Mouse (Mus musculus): ENCODE data around the gene Arhgap8. TPM values are rescaled to one million over a fixed set of nuclear protein-coding genes. Genes with fewer than 3 reads are reported as not detected.
"Not testable (repeated sequence)": the region's sequence is repeated elsewhere in the genome, so short reads cannot be mapped to it uniquely, and the experiment has no call there.

The Arhgap8 gene
- polyA plus RNA-seq, 1 experiment from 2014 or later = 4.3 TPM

DNA sequence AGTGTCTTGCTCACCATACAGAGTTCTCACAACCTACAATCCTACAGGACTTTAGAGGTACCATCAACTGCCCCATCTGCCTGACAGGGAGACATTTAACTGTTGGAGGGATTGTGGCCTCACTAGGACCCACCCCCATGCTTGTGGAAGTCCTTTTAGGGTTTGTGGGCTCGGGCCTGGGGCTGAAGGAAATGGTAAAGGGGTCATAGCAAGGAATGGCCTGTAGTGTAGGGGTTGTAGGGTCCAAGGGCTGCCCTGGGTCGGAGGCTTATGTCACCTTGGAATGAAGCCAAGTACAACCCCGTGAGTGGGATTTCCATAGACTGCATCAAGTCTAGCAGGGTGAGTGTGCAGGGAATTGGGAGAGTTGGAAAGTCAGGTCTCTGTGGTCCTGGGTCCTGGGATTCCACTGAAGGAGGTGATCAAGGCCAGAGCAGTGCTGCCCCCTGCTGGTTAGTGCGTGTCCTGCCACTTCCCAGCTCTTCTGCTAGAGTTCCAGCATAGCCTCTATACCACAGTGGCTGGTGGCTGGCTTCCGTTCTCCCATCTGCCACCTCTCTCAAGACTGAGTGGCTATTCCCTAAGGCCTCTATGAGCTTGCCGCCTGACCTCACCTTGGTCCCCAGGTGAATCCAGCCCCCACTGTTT is 19.6 kb upstream of the Arhgap8 start:
- ATAC-seq (ENCODE audit: low FRiP score, low read depth) = no peak
- Histone ChIP-seq H3K4me3 (no peak overlapping the region), H3K27ac (no peak overlapping the region), H3K36me3 (no peaks in the 10 kb centered on the region), H3K4me2 (replicated peaks) (no peak overlapping the region), H3K4me1 (0 out of 2 replicates have a peak, but pooled peaks cover 5% of the 10 kb centered on the region), H3K9ac (no peak overlapping the region), H3K9me3 (no peaks in the 10 kb centered on the region), H3K27me3 (replicated peaks) (no peaks in the 10 kb centered on the region)
- 61% methylated on average over 6 of the region's 6 CpGs for WGBS

- no peak overlapping the region for H3K4me3 ChIP-seq
- H3K9ac ChIP-seq = no peak overlapping the region
- no peak overlapping the region for H3K27ac ChIP-seq
- no peaks in the 10 kb centered on the region for H3K27me3 ChIP-seq (replicated peaks)
- no peaks in the 10 kb centered on the region for H3K9me3 ChIP-seq
- 0 out of 2 replicates have a peak, but pooled peaks cover 5% of the 10 kb centered on the region for H3K4me1 ChIP-seq
- no peaks in the 10 kb centered on the region for H3K36me3 ChIP-seq
- 32% methylated on average over 4 of the region's 4 CpGs for WGBS
- ATAC-seq (ENCODE audit: low FRiP score, low read depth) = no peak
- no peak overlapping the region for H3K4me2 ChIP-seq (replicated peaks)
Measured at GRCm38 (mm10) chr15:84701947-84702346, 17.9 kb upstream of the Arhgap8 start.

DNA sequence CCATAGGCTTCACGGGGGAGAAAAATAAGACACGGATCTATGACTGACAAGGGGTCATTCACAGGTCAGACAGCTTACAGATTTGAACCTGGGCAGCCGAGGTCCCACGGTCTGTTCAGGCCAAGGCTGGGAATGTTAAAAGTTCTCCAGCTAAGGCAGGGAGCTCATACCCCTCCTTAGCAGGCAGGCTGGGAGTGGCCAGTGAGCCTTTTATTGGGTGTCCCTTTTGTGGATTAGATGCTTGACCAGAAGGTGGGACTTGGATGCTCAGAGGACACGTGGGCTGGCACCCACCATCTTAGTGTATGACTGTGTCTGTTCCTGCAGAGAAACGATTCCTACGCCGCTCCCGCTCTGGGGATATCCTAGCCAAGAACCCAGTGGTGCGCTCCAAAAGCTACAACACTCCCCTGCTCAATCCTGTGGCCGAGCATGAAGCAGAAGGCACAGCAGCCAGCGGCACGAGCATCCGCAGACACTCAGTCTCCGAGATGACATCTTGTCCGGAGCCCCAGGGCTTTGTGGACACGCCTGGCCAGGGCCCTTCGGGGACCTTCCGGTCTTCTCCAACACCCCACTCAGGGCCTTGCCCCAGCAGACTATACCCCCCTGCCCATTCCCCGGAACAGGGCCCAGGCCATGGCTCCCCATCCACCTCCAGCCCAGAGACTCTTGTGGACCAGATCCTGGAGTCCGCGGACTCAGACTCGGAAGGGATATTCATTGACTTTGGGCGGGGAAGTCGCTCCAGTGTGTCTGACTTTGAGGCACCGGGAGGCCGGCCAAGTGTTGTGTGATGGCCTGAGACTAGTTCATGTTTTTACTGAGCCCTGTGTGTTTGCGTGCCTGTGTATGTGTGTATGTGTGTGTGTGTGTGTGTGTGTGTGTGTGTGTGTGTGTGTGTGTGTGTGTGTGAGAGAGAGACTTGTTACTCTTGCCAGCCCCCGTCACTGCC is 17.2 kb upstream of the Arhgap8 start:
- WGBS = 89% methylated on average over 29 of the region's 29 CpGs
- no peak for ATAC-seq (ENCODE audit: low FRiP score, low read depth)
- H3K4me3 ChIP-seq = no peak overlapping the region

DNA sequence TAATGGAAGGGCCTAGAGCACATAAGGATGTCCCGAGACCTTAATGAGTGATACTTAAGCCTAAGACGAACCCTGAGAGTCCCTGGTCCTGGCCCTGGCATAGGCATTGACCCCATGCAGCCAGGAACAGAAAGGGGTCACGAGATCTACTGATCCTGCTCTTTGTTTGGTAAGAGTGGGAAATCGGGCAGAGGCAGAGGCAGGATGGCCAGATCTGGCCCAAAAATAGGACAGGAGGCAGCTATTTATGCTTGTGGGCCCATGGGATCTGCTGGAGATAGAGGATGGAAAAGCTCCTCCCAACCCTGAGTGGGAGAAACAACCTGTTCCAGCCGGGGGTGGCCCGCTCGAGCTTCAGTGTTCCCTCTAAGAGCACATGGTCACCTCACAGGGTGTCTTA is 15.9 kb upstream of the Arhgap8 start:
- Histone ChIP-seq H3K27ac (no peak overlapping the region), H3K9me3 (no peaks in the 10 kb centered on the region), H3K4me2 (replicated peaks) (no peak overlapping the region), H3K4me1 (no peaks in the 10 kb centered on the region), H3K27me3 (replicated peaks) (no peaks in the 10 kb centered on the region), H3K36me3 (no peaks in the 10 kb centered on the region), H3K9ac (no peak overlapping the region), H3K4me3 (no peak overlapping the region)
- 84% methylated on average over 7 of the region's 7 CpGs for WGBS
- no peak for ATAC-seq (ENCODE audit: low FRiP score, low read depth)

More for the DNA sequence above, 17.2 kb upstream of the Arhgap8 start:
- H3K27me3 ChIP-seq (replicated peaks) = no peaks in the 10 kb centered on the region
- H3K9me3 ChIP-seq = no peaks in the 10 kb centered on the region
- H3K4me2 ChIP-seq (replicated peaks) = no peak overlapping the region
- H3K4me1 ChIP-seq = 0 out of 2 replicates have a peak, but pooled peaks cover under 1% of the 10 kb centered on the region
- no peak overlapping the region for H3K27ac ChIP-seq
- H3K36me3 ChIP-seq = no peaks in the 10 kb centered on the region
- no peak overlapping the region for H3K9ac ChIP-seq

GRCm38 (mm10) chr15:84705351-84705901 is 14.4 kb upstream of the Arhgap8 start:
- Histone ChIP-seq H3K36me3 (no peaks in the 10 kb centered on the region), H3K27me3 (replicated peaks) (no peaks in the 10 kb centered on the region), H3K9me3 (no peaks in the 10 kb centered on the region), H3K4me1 (no peaks in the 10 kb centered on the region), H3K9ac (no peak overlapping the region), H3K4me3 (no peak overlapping the region), H3K4me2 (replicated peaks) (no peak overlapping the region), H3K27ac (no peak overlapping the region)
- WGBS = 92% methylated on average over 6 of the region's 6 CpGs
- ATAC-seq (ENCODE audit: low FRiP score, low read depth) = no peak

DNA sequence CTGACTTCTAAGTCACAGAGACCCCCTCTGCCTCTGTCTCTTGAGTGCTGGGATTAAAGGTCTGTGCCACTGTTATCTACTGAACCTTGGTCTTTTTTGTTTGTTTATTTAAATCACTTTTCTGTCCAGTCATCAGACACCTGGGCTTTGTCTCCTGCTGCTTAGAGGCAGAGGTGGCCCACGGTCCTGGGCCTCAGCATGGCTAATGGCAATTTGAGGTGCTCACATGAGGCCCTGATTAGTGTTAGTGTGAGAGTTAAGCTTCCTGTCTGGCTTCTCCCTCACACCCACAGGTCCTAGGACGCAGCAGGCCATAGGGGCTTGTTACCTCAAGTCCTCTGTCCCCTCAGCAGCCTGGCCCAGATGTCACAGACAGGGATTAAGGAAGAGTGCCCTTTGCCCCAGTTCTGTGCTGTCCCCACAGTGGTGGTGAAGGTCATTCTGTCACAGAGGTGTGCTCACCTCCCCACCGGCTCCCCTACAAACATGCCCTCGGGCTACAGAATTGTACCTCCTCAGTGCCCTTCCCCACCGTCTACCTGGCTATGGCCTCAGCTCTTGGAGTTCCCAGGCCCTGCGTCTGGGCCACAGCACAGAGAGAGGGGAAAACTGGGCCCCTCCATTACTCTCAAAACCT is 12.8 kb upstream of the Arhgap8 start:
- ATAC-seq (ENCODE audit: low FRiP score, low read depth) = no peak
- 80% methylated on average over 6 of the region's 6 CpGs for WGBS
- Histone ChIP-seq H3K4me3 (no peak overlapping the region), H3K4me2 (replicated peaks) (no peak overlapping the region), H3K4me1 (no peaks in the 10 kb centered on the region), H3K9ac (no peak overlapping the region), H3K9me3 (no peaks in the 10 kb centered on the region), H3K27me3 (replicated peaks) (no peaks in the 10 kb centered on the region), H3K36me3 (no peaks in the 10 kb centered on the region), H3K27ac (no peak overlapping the region)

DNA sequence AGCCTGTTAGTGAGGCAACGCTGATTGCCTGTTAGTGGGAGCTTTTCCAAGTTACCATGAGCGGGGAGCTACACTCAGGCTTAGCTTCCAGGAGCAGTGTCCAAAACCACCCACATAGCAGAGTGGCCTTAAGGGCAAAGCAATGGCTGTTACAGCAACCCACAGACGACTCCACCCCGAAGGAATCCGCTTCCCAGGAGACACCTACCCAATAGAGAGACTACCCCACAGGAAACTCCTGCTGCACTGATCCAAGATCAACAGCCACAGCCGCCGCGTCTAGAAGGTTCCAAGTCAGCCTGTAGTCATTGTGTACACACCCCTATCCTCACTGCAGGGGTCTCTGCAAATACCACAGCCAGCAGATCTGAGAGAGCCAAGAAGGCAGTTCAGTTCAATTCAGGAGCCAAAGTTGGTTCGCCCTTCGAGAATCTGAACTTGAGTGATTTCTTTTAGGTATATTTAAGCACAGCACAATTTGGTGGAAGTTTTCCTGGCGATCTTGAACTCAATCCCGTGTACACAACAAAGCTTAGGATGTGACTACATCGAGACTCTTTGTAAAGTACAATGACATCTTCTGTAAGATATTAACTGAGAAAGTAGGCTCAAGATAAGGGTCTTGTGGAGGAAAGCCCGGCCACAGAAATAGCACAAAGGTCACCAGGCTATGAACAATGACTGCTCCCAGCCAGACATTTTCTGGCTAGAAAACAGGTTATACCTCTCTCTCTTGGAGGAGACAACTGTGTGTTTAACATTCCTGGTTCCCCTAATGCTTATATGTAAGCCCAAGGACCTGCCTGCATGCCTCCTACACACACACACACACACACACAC is 7.1 kb upstream of the Arhgap8 start:
- Histone ChIP-seq H3K4me1 (0 out of 2 replicates have a peak, but pooled peaks cover 5% of the 10 kb centered on the region), H3K4me3 (no peak overlapping the region), H3K9ac (no peak overlapping the region), H3K27ac (no peak overlapping the region), H3K9me3 (no peaks in the 10 kb centered on the region), H3K4me2 (replicated peaks) (no peak overlapping the region), H3K36me3 (no peaks in the 10 kb centered on the region), H3K27me3 (replicated peaks) (no peaks in the 10 kb centered on the region)
- no peak for ATAC-seq (ENCODE audit: low FRiP score, low read depth)
- 74% methylated on average over 14 of the region's 14 CpGs for WGBS

DNA sequence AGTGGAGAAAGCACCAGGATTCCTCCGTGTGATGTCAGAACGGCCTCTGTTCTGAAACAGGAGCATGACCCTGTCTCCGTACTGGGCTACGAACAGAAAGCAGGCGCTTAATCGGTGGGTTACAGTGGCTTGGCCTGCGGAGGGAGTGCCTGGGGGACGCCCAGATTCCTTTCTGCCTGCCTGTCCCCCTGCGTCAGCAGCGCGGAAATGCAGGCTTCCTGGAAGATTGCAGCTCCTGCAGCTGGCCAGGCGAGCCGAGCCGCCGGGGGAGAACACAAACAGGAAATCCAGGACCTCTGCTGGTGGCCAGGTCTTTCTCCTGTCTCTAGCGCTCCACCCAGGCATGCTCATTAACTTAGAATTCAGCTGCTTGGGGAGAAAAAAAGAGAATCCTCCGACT is 5.1 kb upstream of the Arhgap8 start:
- Histone ChIP-seq H3K4me2 (replicated peaks) (peak overlapping the region; percentile 47), H3K4me3 (no peak overlapping the region)

DNA sequence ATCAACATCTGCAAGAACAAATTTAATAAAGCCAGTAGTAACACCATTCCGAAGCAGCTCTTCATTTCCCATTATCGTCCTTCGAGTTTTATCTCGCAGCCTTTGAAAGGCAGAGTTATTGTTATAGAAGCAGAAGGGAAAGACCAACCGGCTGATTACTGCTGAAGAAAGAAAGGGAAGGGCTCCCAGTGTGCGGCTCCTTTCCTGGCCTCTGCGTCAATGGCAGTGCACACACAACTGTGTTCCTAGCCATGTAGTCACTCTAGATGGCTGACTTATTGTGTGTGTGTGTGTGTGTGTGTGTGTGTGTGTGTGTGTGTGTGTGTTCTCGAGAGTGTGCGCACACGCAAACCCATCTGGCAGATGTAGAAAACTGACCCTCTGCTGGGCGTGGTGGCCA is 4.7 kb upstream of the Arhgap8 start:
- Histone ChIP-seq H3K4me1 (peaks cover 12% of the 10 kb centered on the region), H3K36me3 (no peaks in the 10 kb centered on the region), H3K9ac (no peak overlapping the region), H3K9me3 (no peaks in the 10 kb centered on the region), H3K4me3 (no peak overlapping the region), H3K27me3 (replicated peaks) (peaks cover 18% of the 10 kb centered on the region), H3K27ac (no peak overlapping the region), H3K4me2 (replicated peaks) (peak overlapping the region; percentile 47)
- WGBS = 42% methylated on average over 11 of the region's 11 CpGs
- no peak for ATAC-seq (ENCODE audit: low FRiP score, low read depth)

More for the DNA sequence above, 5.1 kb upstream of the Arhgap8 start:
- Histone ChIP-seq H3K27ac (peak overlapping the region; percentile 23; the same call in 1 of the 2 replicates), H3K27me3 (replicated peaks) (peaks cover 14% of the 10 kb centered on the region), H3K9me3 (no peaks in the 10 kb centered on the region), H3K9ac (0 out of 2 replicates have a peak overlapping the region, but pooled peaks have one; percentile 29), H3K4me1 (peaks cover 8% of the 10 kb centered on the region), H3K36me3 (no peaks in the 10 kb centered on the region)
- WGBS = under 1% methylated on average over 17 of the region's 17 CpGs
- ATAC-seq (ENCODE audit: low FRiP score, low read depth) = peak; percentile 67

DNA sequence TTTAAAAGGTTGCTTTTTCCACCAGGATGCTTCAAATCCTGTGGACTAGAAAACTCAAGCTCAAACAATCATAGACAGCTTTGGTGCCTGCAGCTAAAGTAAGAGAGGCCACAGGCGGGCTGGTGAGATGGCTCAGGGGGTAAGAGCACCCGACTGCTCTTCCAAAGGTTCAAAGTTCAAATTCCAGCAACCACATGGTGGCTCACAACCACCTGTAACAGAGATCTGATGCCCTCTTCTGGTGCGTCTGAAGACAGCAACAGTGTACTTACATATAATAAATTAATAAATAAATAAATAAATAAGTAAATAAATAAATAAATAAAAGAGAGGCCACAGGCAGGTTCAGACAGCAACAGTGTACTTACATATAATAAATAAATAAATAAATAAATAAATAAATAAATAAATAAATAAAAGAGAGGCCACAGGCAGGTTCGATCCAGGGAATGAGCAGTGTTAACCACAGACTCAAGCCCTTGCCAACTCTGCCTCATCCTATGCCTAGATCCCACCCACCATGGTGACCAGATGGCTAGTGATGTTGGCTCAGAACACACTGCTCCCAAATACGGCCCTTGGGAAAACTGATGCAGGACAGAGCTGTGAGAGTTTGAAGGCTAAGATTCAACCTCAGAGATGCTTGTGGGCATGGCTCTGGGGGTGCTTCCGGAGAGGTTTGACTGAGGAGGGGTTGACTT is 2.1 kb upstream of the Arhgap8 start:
- not testable (repeated sequence) for H3K4me3 ChIP-seq; H3K9me3 ChIP-seq; H3K36me3 ChIP-seq; H3K27ac ChIP-seq; ATAC-seq (ENCODE audit: low FRiP score, low read depth); H3K4me2 ChIP-seq (replicated peaks); H3K9ac ChIP-seq
- Histone ChIP-seq H3K4me1 (peaks cover 21% of the 10 kb centered on the region), H3K27me3 (replicated peaks) (peaks cover 39% of the 10 kb centered on the region)
- WGBS = 71% methylated on average over 6 of the region's 6 CpGs

DNA sequence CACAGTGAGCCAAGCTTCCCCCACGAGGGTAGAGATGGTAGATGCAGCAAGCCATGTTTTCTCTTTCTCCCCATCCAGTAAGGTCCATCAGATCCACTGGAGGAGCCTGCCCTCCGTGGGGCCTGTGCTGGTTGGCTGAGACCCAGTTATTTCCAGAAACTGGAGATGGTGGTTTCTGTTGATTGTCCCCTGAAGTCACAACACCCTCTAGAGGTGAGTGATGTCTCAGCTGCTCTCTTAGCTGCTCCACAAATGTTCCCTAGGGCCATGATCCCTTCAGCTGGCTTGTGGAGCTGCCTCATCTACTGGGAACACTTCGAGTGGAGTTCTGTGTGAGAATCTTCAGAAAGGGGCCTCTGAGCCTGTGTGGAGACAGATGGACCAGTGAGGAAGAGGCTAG is 1.1 kb upstream of the Arhgap8 start:
- H3K4me2 ChIP-seq (replicated peaks) = no peak overlapping the region
- H3K36me3 ChIP-seq = no peaks in the 10 kb centered on the region
- H3K9me3 ChIP-seq = no peaks in the 10 kb centered on the region
- no peak overlapping the region for H3K27ac ChIP-seq
- H3K4me3 ChIP-seq = no peak overlapping the region
- no peak overlapping the region for H3K9ac ChIP-seq
- H3K27me3 ChIP-seq (replicated peaks) = peaks cover 39% of the 10 kb centered on the region
- no peak for ATAC-seq (ENCODE audit: low FRiP score, low read depth)
- 59% methylated on average over 3 of the region's 3 CpGs for whole genome bisulfite sequencing
- H3K4me1 ChIP-seq = peaks cover 21% of the 10 kb centered on the region
